Mouse (Mus musculus) central nervous system, embryonic 11.5 days (tissue): Measurements from ENCODE around the gene Il17rd. TPM values are rescaled to one million over a fixed set of nuclear protein-coding genes. Genes with fewer than 3 reads are reported as not detected.

Experiments
- polyA plus RNA-seq: library from polyadenylated mRNA; depleted of rRNA; stranded (reverse); fragments of >200 nt; gene quantifications from 2 replicates; pipeline ENCODE4 v1.2.3, GENCODE M21; 2012; rRNA removed

Gene Il17rd
- polyA plus RNA-seq: 11.3 and 15.4 TPM in 2 replicates

DNA sequence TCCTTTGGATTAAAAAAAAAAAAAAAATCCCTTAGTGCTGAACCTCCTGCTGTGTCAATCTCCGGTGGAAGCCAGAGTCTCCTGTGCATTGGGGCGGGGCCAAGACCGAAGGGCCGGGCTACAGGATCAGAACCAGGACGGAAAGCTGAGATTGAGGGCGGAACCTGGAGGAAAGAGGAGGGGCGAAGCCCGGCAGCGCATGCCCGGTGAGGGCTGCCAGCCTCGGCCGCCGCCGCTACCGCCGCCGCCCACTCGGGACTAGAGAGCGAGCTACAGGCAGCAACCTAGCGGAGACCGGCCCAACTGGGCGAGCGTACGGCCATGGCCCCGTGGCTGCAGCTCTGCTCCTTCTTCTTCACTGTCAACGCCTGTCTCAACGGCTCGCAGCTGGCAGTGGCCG, at the start of gene Il17rd:
Gene Il17rd (plus strand): TSS at position 159 of the 400 bp plus-strand sequence.

DNA sequence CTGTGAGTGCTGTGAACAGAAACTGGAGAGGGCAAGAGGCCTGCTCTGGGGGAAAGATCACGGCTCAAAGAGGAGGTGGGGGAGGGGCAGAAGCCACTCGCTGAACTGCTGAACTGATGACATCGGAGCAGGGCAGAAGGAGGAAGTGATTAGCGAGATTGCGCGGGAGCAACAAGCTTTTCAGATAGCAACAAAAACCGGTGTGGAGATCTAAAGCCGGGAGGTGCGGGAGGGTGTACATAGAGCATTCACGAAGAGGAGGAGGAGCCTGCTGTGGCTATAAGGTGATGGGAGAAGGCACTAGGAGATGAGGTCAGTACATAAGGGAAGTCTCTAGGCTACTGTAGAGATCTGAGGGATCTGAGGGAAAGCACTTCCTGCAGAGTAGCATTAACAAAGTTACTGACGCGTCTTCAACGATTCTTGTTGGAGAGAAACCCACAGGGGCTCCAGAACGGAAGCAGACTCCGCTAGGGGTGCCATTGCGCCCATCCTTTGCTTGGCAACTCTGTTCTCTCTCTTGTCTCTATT, 44.5 kb upstream of the Il17rd start, which contains the start of gene Hesx1:
Gene Hesx1 (plus strand): TSS at position 206 of the 531 bp plus-strand sequence.

DNA sequence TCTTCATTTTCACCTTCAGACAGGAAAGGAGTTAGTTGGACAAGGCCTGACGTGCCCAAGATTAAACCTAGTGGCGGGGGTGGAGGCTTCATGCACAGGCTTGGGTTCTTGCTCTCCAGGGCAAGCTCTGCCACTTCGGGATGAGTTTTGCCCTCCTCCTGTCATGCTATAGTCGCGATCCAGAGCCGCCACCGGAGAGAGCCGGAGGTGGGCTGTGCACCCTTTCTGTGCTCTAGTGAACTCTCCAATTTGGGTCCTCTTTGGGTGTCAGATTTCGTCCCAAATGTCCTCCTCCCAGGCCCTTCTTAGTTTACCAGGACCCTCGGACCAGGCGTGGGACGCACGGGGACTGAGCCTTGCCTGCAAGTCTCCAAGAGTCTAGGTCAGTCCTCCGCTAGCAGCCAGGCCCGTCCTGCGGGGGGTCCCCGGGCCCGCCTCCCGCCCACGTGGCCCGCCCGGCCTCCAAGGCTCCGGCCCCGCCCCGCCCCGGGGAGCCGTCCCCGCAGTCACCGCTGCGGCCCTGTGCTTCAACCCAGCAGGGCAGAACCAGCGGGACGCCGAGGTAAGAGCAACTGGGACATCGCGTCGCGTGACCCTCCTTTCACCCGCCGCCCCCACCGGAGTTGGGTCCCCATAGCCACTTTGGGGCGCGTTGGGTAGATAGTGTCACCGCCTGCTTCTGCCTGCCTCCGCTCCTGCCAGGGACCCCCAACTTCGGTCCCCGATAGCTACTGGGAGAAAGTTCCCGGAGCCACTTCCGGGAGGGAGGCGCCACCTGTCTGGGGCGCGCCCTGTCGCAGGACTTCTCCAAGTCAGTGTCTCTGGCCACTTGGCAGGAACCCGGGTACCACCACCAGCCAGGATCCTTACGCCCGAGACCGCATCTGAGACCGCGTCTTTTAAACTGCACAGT, 75.9 kb downstream of the Il17rd start, which contains the start of gene Arhgef3:
Gene Arhgef3 (plus strand): TSS at position 538 of the 913 bp plus-strand sequence.

Other genes starting within 250 kb of the Il17rd start
- gene Asb14, start 144.4 kb upstream of the Il17rd start, polyA plus RNA-seq: 0.10 TPM in 1 of 2 replicates, not detected in the other
- gene Appl1, start 67.7 kb upstream of the Il17rd start, polyA plus RNA-seq: 14.1 and 23.4 TPM in 2 replicates
- 0.65 and 1.7 TPM in 2 replicates for gene Hesx1, start 44.5 kb upstream of the Il17rd start, polyA plus RNA-seq
- 1.7 and 4.9 TPM in 2 replicates for gene Arhgef3, start 76.0 kb downstream of the Il17rd start, polyA plus RNA-seq